Mouse (Mus musculus) testis, postnatal 10 days (tissue): ENCODE data around the gene Spata2l.
"Not testable (repeated sequence)": the region's sequence is repeated elsewhere in the genome, so short reads cannot be mapped to it uniquely, and the experiment has no call there.

ENCODE experiments used
- DNase-seq: peaks from one replicate; pipeline ENCODE4 v3.0.0; 2021; ENCODE audit warnings: low spot score

Gene Spata2l

DNA sequence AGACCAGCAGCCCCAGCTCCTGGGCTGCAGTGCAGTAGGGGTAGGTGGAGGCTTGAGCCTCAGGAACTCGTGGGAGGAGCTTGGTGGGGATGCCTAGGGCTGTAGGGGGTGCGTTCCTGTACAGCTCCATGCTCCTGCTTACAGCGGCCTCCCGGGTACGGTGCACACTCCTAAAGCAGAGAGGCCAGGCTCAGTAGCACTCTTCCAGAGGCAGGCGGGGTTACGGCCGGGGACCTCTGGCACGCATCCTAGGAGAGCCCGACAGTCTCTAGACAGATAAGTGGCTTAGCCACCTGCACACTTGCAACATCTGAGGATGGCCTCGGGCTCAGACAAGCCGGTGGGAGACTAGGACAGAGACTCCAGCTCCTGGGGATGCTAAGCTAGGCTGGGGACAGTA, 9.5 kb upstream of the Spata2l start:
- DNase-seq: no peak

DNA sequence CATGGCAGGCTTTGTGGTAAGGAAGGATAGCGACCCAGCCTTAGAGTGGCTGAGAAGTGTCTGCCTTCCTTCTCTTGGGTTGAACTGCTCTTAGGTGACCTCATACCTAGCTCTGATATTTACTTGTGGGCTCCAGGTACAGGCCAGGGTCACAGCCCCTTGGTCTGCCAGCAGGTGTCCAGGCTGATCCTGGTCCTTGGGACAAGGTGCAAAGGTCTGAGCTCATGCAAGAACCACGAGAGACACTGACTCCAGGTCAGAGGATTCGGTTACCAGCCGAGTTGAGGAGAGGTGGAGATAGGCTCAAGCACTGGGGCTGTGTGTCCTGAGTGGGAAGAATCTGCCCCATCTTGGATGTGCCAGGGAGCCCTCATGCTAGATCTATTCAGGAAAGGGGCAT, 8.3 kb upstream of the Spata2l start:
- DNase-seq: no peak

DNA sequence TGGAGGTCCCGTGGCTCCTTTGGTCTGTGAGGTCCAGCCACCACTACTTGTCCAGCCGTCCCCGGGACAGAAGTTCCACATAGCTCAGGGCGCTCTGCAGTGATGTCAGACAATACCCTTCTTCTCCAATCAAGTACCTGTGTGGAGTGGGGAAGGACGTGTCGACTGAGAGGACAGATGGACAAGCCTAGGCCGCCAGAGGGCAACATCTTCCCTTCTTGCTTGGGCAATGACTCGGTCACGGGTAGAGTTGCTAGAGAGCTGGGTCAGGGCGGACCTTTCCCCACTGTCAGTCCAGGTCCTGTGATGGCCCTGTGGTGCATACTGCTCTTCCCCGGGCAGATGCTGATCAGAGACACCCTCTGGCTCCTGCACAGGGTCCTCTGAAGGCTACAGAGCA, 7.0 kb upstream of the Spata2l start:
- DNase-seq: no peak

DNA sequence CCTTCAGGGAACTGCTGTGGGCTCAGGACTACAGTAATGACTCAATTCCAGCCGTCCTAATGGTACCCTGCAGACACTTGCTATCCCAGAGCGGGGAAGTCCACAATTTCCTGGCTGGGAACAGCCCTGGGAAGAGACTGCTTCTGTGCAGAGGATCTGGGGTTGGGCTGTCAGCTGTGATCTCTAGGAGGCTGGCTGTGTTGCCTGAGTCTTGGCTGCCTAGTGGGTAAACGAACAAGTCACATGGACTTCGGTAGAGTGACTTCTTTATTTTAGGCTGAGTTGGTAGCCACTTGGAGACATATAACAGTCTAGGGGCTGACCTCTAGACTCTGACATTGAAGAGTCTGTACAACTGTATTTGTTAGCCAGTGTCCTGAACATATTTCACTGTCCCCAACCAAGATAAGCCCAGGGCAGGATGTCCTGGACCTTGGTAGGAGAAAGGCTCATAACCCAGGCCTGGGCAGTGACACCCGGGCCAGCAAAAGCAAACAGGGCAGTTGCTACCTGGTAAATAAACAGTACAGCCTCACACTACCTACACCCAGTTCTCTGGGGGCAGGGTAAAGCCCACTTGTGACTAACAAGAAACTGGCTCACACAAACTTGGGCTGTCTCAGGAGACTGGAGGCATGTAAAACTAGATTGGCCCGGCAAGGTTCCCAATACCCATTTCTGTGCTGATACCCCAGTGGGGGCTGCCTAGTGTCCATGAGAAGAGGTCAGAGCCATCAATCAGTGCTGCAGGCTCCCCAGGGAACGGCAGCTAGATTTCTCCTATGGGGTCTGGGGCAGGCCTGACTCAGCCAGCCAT, 6.3 kb upstream of the Spata2l start:
- DNase-seq: no peak

DNA sequence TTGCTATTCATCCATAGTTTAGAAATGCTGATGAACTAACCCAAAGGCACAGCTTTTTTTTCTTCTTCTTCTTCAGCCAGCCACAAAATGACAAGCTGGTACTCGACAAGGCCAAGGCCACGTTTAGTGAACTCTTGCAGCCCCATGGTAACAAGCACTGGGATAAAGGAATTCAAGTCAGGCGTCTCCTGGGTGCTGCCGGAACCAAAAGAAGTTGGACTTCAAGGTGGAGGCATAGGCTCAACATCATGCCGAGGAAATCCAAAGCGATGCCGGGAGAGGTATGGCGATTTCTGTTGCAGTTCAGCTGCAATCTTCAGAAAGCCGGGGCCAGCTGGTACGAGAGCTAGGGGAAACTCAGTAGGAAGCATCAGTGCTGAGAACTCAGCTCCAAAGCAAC, 3.4 kb upstream of the Spata2l start:
- DNase-seq: no peak

DNA sequence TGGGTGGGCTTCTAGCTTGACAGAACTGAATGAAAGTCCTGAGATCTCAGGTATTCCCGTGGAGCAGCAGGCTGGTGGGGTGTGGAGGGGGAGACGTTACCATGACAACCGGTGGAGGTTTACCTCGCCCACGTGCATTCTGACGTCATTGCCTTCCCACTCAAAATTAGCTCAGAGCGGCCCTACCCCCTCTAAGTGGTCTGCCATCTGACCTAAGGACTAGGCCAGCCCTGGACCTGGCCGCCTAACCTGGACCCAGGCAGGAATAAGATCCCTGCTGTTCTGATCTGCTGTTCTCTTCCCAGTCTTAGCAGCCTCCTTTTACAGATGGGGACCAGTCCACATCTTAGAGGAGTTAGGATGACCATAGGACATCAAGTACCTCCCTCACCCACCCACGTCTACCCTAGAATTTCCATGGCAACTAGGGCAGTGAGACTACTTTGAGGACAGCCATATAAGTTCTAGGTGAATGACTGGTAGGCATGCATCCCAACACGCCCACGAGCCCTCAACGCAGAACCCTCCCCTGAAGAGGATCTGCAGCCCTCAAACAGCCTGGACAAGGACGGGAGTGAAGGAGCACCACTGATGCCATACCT, 1.0 kb downstream of the Spata2l start:
- DNase-seq: no peak

DNA sequence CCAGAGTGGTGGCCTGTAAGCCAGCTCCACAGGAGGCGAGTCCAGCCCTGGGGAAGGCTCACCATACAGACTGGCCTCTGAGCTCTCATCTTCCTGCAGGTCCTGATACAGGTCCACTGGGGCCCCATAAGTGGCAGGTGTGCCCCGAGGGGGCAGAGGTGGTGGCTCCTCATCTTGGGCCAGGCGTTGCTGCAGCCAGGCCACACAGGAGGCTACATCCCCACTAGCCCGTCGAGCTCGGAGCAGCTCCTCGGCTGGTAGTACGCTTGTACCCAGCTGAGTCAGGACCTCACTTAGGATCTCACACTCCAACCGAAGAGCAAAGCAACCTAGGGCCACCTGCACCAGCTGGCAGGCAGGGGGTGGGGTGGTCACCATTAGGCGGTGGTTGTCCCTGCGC, 2.3 kb downstream of the Spata2l start:
- no peak for DNase-seq

DNA sequence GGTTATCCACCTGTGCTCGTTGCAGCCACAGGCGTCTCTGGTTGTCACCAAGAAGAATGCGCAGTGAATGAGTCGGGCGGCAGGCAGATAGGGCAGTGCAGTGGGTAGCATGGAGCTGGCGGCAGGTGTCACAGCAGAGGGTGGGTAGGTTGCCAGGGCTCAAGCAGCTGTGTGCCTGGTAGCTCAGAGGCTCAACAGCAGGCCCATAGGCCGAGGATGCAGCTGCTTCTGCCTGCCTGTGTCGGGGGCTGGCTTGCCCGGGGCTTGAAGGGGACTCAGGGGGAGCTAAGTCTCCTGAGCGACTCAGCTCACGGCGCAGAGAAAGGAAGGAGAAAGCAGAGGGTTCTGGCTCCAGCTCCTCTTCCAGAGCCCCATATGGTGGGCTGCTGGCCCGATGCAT, 2.7 kb downstream of the Spata2l start:
- no peak for DNase-seq

DNA sequence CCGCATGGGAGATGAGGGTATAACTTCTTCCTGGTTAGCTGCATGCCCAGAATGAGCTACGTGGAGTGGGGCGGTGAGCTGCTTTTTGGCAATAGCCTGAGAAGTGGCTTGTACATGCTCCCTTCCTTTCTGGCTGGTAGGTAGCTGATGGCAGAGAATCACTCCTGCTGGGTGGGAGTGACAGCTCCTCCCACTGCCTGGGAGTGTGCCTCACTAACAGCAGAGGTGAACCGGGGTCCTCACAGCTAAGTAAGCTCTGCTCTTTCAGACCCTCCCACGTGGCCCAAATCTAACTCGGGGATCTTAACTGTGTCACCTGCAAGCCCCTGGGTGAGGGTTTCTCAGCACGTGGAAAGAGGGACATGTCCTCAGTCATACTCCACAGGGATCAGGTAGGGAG, 3.5 kb downstream of the Spata2l start:
- DNase-seq: no peak

DNA sequence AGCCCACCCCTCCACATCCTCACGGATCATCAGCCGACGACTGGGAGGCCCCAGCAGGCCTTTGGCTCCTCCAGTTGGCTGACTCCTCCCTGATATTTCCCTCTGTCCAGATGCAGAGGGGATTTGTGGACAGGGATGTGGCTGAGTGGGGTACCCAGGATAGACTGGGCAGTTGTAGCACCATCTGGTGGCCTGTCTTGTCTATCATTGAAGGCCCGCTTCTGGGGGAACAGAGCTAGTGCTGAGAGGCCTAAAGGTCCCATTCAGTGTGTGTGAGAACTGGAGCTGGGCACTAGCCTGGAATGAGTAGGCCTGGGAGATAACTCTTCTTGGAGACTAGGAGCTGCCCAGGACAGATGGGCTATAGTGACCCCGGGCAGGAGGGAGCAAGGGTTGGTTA, 4.3 kb downstream of the Spata2l start:
- DNase-seq: no peak

DNA sequence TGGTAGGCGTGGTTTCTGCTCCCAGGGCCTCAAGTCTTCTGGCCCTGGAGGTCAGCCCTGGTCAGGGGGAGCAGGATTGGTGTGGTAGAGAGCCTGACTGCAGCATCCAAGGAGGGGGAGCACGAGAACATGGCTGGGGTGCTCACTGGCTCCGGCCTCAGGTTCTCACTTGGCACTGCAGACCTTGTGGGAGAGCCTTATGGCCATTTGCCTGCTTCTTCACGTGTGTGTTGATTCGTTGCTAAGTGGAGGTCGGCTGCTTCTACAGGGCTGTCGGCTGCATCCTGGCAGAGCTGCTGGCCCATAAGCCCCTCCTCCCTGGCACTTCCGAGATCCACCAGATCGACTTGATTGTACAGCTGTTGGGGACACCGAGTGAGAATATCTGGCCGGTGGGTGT, 5.7 kb downstream of the Spata2l start:
- DNase-seq: not testable (repeated sequence)

DNA sequence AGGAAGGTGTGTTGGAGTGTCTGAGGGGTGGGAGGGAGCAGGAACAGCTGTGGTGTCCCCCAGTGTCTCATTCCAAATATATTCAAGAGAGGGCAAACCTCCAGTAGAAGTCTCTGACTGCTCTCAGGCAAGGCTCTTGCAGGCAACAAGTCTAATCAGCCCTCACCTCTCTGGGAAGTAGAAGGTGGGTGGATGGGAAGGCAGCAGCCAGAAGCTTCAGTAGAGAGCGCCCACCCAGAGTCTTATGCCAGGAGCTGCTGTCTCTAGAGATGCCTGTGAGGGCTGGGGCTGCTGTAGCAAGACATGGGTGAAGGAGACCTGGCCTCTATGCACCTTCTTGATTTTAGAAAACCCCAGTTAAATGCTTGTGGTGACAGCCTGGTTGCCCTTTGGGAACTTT, 7.6 kb downstream of the Spata2l start:
- no peak for DNase-seq

DNA sequence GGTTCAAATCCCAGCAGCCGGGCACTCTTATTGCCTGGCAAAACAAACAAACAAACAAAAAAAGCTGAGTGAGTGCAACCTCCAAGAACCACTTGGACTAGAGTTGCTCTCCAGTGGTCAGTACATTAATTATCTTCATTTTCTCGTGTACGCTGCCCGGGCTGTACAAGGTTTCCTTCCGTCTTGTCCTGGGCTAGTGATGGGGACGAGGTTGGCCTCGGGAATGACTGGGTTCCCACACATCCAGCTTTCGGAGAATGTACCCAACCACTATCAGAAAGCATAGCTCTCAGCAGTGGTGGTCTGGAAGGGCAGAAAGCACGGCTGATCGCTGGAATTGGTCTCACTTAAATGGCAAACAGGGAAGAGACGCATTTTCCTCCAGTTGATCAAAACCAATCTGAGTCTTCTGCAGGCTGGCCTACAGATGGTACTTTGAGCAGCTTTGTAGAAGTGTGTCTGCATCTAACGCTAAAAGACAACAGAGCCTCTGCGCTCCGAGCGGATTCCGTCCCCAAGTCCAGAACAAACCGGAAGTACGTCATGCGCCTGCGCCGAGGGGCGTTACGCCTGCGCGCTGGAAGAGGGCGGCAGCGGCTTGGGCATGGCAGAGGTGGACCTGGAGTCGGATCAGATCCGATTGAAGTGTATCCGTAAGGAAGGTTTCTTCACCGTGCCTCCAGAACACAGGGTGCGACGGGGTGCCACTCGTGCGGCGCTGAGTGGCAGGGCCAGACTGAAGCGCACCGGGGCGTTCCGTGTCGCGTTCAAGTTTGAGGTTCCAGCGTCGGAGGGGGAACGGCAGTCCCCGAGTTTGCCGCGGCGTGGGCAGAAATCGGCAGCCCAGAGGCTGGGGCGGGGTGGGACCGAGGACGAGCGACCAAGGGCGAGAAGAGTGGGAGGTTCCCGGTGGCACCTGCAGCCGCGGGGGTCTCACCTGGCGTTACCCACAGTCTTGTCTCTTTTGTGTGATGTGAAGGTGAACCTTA, 11.5 kb downstream of the Spata2l start, which contains the start of gene Cdk10:
TSS of gene Cdk10 (plus strand) at position 565 of the 989 bp plus-strand sequence.
- DNase-seq: peak; percentile 95

DNA sequence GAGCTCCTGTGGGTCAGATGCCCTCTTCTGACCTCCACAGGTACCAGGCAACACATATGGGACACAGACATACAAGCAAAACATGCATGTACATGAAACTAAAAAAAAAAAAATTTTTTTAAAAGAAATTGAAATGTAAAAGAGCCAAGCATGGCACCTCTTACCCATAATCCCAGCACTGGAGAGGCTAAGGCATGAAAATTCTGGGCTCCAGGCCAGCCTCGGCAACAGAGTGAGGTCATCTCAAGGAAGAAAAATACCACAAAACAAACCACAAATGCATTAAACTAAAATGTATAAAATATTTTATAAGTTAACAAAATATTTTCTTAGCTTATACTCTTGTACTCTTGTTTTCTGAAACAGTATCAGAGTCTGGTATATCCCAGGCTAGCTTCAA, 15.1 kb downstream of the Spata2l start:
- DNase-seq: no peak

DNA sequence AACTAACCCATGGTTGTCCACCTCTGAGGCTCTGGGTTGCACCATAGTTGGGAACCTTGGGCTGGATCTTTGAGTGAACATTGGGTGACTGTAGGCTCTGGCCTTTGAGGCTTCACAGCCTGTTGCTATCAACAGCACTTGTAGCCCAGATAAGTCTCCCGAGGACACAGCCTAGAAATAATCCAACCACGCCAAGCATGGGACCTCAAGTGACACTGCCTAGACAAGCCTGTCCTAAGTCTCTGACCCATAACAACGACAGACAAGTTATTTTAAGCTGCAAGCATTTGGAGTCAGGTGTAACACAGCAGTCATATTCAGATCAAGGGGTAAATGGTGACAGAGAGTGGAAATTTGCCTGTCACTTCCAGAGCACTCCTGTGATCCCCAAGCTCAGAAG, 20.6 kb downstream of the Spata2l start:
- DNase-seq: no peak

DNA sequence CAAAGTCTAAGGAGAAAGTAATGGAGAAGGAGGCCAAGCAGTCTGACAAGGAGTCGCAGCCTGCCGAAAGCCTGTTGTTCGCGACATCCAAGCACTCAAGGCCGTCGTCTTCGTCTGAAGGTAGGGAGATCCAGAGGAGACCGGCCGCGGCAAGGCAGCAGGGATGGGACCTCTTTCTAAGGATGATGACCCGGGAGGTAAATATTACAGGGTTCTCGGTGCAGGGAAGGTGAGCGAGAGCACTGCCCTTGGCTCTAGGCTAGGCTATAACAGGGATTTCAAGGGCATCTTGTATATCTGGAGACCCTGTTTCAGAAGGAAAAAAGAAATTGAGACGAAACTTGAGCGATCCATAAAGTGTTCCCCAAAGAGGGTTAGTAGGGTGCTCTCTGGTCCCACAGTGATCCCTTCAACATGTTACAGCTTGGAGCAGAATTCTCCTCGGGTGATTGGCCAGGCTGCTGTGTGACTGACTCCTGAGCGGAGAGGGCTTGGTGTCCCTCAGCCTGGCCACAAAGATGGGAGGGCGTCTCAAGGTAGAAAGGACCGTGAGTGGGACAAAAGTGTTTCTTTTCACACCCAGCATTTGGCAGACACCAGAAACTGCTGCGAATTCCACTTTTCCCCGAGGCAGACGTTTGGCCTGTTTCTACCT, 22.8 kb downstream of the Spata2l start:
- no peak for DNase-seq

DNA sequence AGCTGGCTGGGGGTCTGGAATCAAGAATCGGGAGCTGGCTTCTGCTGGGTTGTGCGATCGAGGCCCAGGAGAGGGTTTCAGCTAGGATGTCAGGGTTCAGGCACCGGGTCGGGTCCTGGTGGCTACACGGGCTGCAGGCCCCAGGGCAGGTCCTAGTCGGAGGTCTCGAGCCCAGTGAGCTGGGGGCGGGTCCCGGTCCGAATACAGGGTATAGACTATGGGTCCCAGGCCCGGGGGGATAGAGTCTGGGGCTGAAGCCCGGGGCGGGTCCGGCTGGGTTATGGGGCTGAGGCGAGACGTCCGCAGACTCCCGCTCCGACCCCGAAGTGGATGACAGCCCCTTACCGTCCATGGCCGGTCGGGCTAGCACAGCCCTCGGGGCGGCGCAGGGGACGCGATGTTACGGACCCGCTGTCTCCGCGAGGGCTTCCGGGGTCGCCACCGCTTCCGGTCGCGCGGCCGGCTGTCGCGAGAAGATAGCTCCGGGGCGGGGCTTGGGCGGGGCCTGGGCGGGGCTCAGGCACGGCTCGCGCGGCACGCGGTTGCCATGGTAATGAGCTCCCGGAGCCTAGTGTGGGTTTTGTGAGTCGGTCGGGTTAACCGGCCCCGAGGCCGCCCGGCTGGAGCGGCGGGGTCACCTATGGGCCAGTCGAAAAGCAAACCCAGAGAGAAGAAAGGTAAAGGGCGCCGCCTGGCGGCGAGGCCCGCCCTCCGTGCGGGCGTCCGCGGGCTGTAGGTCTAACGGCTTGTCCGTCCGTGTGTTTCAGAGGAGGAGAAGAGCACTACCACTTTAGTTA, 23.5 kb downstream of the Spata2l start, which contains the start of the genes Chmp1a and Spata33:
TSS of gene Chmp1a (minus strand) at position 443 of the 797 bp plus-strand sequence.
TSS of gene Spata33 (plus strand) at position 512 of the 797 bp plus-strand sequence.
- peak; percentile 93 for DNase-seq

DNA sequence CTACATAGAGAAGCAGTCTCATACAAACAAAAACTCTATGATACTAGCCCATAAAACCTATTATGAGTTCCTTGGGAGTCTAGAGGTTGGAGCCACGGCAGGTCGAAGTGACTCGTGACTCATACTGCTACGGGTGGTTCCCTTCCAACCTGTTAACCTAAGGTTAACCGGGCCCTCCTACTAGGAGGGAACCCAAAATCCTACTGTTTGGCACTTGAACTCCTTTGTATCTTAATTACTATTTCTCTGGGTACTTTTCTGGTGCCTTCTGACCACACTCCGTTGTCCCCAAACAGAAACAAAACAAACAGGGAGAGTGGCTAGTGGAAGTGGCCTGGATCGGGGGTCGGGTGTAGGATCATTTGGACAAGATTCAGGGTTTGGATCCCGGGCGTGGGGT, 24.2 kb downstream of the Spata2l start:
- no peak for DNase-seq

DNA sequence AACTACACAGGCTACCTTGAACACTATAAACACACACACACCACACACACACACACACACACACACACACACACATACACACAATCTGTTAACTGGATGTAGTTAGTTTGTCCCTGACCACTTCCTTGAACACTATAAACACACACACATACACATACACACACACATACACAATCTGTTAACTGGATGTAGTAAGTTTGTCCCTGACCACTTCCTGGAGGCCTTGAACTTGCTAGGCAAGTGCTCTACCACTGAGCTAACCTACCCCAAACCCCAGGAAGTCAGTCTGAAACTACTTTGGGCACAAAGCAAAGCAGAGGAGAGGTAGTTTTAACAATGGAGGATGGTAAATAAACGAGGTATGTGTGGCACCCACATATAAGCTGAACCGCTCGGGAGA, 32.5 kb downstream of the Spata2l start:
- DNase-seq: no peak

DNA sequence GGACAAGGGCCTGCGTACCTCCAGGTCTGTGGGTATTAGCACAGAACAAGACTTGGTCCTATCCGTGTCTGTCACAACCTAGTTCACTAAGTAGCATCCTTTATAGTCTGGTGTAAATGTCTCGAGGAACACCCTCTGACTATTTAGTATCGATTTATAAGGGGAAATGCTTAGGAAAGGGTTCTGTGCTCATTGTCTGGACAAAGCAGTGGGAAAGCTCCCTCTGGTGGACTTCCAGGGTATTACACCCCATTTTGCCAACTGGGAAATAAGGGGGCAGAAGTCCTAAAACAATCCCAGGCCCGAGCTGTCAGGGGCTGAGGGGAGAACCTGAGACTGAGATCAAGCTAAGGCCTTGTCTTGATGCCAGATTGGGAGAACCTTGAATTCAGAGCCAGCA, 33.7 kb downstream of the Spata2l start:
- peak; percentile 87 for DNase-seq

DNA sequence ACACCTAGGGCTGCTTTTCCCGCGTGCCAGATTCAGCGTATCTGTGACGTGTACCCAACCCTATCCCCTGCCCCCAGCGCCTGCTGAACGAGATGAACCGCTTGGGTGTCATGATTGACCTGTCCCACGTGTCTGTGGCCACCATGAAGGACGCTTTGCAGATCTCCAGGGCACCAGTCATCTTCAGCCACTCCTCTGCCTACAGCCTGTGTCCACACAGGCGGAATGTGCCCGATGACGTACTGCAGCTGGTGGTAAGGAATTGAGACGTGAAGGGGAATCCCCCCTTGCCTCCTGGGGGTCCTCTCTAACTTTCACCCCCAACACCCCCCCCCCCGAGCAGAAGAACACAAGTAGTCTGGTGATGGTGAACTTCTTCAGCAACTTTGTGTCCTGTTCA, 36.2 kb downstream of the Spata2l start:
- no peak for DNase-seq
